Mouse (Mus musculus) thymus, postnatal 25 days (tissue): ENCODE results near the gene Pcolce.
A peak's percentile ranks its signal among the peaks of the same experiment; 100 is the strongest.

Source experiments
- DNase-seq: peaks from one replicate; pipeline ENCODE4 v3.0.0; 2022

Pcolce gene

DNA sequence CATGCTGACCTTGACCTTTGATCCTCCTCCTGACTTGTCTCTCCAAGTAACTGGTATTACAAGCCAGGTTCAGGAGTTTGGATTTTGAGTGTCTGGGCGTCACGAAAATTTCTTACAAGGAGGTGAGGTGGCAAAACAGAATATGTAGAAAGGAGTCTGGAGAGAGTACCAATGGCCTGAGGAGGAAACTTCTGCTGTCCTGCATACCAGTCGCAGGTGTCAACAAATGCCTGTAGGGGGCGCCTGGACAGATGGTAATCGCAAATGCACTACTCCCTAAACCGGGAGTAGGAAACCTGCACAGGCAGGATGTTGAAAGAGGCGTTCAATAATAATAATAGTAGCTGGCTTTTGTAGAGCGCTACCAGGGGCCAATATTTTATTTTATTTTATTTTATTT is 28.6 kb downstream of the Pcolce start:
- DNase-seq: peak; percentile 76

DNA sequence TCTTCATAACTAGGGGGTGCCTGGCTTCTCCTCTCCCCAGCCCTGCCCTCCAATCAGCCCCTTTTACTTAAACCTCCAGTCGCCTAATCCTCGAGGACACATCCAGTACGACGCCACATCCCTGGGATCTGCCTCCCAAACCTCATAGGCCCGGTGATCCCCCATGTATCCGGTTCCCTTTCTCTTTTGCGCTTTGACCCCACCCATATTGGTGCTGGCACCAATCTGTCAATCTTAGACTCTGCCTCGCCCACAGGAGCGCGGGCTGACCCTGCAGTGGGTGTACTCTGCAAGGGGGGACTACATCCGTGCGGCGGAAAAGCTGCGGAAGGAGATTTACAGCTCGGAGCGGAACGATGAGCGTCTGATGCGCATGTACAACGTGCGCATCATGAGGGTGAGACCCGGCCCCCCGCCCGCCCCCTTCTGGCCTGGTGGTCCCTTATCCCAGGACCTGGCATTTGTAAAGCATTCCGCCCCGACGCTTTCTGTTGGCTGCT is 29.9 kb downstream of the Pcolce start:
- DNase-seq: peak; percentile 43

DNA sequence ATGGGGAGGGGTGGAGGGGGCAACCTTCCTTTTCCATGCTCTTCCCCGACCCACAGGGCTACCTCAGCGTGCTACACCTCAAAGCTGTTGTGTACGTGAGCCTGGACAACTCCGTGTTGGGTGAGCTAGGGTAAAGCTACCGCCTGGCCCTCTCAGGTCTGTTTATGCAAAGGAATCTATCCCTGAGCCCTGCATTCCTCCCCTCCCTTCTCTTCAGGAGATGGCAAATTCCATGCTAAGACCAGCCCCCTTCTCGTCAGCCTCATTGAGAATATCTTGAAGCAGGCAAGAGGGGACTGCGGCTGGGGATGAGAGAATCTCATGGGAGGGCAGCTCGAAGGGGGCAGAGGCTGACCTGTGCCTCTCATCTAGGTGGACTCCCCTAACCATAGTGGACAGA is 30.9 kb downstream of the Pcolce start:
- no peak for DNase-seq

DNA sequence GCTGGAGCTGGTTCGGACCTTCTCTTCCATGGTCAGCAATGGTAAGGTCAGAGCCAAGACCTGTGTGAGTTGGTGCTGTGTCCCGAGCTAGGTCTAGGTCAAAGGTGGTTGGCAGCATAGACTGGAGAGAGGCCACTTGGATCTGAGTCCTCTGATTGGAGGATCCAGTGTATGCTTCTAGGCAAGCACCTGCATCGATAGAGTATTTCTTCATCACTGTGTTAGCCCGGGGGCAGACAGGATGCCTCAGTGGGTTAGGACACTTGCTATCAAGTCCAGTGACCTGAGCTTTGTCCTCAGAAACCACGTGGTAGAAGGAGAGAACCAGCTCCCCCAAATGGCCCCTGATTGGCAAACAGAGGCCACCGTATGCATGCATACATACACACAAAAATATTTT is 33.3 kb downstream of the Pcolce start:
- no peak for DNase-seq

DNA sequence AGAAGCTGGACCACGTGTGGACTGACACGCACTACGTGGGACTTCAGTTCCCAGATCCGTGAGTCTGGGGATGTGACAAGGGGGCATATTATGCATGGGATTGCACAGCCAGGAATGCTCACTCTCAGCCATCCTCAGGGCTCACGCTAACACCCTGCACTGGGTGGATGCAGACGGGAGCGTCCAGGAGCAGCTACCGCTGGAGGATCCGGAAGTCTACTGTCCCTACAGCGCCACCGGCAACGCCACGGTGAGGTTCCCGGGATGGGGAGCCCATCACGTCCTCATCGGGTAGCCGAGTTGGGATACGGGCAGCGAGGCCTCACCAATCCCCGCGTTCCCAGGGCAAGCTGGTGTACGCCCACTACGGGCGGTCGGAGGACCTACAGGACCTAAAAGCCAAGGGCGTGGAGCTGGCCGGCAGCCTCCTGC is 39.1 kb downstream of the Pcolce start:
- no peak for DNase-seq

DNA sequence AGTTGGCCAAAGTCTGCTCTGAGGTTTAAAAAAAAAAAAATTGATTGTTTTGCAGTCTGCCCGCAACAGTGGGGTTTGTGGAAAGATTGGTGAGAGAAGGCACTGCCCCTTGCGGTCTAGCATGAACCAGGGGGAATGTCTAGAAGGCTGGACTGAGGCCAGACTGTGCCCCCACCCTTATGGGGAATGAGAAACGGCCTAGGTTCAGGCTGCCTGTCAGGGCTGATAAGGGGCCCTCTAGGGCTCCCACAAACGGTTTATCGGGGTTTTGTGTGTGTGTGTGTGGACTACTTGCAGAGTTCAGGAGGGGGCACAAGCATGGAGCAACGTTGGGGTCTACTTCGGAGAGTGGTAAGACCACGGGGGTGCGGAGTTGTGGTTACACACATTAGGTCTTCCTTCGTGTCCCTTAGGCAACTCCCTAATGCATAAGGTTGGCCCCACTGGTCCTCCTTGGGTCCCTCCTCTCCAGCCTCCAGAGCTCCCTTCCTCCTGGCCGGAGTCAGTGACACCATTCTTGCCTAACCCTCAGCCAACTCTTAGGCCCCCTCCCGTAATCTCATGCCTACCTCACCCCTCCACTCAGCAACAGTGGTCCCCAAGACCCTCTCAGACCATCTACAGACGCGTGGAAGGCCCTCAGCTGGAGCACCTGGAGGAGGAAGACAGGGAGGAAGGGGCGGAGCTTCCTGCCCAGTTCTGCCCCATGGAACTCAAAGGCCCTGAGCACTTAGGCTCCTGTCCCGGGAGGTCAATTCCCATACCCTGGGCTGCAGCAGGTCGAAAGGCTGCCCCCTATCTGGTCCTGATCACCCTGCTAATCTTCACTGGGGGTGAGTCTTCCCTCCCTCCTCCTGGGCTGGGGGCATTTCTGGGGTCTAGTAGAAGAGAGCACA is 42.6 kb downstream of the Pcolce start:
- no peak for DNase-seq

DNA sequence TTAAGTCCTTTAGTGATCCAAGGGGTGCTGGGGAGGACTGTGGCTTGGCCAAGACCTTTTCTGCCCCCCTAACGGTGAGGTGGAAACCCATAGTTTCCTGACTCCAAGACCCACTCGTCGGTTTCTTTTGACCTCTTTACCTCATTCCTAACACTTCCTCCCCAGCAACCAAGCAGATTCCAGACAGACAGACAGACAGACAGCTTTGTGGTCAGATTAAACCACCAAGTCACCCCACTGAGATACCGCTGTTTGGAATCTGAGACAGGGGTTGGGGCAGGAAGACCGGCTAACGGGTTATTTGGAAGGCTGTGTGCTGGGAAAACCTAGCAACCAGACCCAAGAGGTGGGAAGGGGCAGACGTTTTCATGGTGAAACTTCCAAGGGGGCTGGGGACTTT is 43.4 kb downstream of the Pcolce start:
- DNase-seq: no peak

DNA sequence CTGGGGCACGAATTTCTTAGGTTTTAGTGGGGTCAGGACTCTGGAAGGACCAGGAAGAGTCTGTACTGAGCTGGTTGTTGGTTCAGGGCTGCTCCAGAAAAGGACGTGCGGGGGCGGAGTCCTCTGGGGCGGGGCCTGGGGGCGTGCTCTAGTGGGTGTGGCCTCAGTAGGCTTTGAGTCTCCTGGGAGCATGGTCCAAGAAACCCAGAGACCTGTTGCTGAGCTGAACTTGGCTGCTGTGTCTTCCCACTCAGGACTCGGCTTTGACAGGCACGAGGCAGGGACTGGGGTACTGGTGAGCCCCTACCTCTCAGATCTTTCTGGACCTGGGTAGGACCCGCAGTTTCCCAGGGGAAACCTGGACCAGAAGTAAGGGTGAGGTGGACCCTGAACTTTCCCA is 43.9 kb downstream of the Pcolce start, which contains the start of gene Tfr2:
Gene Tfr2, plus strand, starts transcription at position 176 of the 400 bp plus-strand sequence.
- peak; percentile 50 for DNase-seq

DNA sequence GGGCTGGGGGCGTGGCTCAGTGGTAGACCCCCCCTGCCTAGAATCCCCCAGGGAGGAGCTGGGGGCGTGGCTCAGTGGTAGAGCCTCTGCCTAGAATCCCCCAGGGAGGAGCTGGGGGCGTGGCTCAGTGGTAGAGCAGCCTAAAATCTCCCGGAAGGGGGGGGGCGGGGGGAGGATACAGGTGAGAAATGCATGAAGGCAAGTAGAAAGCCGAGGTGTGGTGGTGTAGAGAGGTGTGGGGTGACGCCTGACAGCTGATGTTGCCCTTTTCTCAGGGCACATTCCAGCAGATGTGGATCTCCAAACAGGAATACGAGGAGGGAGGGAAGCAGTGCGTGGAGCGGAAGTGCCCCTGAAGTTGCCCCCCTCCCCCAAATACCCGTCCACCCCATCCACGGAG is 44.6 kb downstream of the Pcolce start:
- no peak for DNase-seq

DNA sequence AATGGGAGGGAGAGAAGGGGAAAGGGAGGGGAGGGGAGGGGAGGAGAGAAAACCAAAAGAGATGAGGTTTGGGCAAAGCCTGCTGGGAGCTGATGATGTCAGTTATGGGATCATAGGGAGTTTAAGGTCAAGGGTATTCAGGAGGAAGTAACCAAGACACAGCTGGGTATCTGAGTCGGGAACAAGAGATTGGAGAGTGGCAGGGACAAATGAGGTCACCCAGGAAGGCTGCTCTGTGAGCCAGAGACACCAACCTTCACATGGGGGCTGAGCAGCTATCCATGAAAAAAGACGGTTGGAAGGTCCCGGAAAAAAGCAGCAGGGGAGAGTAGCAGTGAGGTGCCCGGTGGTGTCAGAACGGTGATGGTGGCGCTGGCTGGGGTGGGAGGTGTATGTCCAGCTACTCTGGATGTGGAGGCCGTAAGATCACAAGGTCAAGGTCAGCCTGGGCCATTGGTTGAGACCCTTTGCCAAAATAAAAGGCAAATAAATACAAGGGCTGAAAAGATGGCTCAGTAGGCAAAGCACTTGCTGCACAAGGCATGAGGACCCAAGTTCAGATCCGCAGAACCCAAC is 45.3 kb downstream of the Pcolce start:
- DNase-seq: no peak

DNA sequence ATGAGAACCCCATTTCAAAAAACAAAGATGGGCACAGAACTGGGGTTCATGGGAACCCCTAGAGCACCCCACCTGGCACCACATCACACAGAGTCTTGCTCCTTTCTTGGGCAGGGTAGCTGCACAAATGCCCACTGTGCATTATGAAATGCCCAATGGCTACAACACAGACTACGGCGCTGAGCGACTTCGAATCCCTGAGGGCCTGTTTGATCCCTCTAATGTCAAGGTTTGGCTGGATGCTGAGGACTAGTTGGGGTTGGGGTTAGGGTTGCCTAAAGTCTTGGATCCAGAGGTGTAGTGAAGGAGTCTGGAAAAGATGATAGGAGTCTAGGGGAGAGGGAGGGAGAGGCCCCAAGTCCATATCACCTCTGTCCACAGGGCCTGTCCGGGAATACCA is 47.2 kb downstream of the Pcolce start:
- DNase-seq: no peak

DNA sequence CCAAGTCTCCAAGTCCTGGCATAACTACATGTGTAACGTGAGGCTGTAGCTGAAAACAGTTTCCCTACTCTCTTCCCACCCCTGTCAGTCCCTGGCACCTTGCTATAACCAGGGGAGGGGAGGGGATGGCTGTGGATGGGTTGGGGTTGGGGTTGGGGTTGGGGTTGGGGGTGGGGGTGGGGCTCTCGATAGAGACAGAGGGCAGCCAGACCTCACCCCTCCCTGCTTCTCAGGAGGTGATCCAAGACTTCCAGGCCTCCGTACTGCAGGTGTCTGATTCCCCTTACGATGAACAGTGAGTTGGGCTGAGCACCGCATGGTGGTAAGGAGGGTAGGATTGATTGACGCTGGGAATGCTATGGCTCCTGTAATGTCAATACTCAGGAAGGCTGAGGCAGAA is 47.8 kb downstream of the Pcolce start:
- no peak for DNase-seq

DNA sequence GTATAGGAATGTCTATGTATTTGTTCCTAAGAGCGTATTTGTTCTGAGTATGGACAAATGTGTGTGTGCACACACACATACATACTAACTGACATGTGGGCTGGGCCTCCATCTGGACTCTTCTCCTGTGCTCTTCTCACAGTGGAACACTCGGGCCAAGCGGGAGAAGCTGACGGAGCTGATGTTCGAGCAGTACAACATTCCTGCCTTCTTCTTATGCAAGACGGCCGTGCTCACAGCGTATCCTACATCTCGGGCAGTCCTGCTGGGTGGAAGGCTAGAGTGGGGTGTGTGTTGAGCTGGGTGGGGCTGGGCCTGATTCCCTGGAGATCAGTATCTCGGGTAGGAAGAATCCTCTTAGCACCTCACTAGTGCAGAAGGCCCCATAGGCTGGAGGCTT is 50.6 kb downstream of the Pcolce start:
- DNase-seq: no peak

DNA sequence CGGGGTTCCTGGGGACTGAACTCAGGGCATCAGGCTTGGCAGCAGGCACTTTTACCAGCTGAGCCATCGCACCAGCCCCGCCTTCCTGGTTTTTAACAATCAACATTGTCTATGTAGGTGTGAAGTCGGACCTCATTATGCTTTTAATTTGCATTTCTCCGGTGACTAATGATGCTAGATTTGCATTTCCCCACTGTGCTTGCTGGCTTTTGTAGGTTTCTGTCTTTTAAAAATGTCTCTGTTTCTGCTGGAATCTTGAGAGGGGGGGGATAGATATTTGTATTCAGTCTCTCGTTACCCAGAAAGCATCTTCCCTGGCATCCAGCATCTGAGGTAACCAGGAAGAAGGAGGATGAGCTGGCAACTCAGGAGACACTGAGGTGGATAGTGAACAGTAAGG is 52.0 kb downstream of the Pcolce start:
- DNase-seq: no peak
